Mouse (Mus musculus) MEL (cell line): ENCODE data around the gene Klk12.

ENCODE experiments used
- CTCF ChIP-seq, 3 experiments: IDR thresholded peaks in 2 of 3; conservative IDR thresholded peaks in 1 of 3; 2 replicates each; pipeline ENCODE4 v1.5.1; 2011 to 2012; ENCODE audit warnings: low read length in 3 of 3, low read depth in 2 of 3, mild to moderate bottlenecking in 2 of 3, improper control_type of control experiment in 1 of 3, inconsistent platforms in 1 of 3, mixed read lengths in 1 of 3, moderate library complexity in 1 of 3; ENCODE audit not compliant: control insufficient read depth in 1 of 3, insufficient read depth in 1 of 3, poor library complexity in 1 of 3, severe bottlenecking in 1 of 3
- E2F4 ChIP-seq: IDR thresholded peaks from 2 replicates; pipeline ENCODE4 v1.6.1; 2011; ENCODE audit warnings: low read depth, low read length, improper control_type of control experiment, borderline replicate concordance
- EP300 ChIP-seq, 2 experiments: IDR thresholded peaks; 2 replicates each; pipeline ENCODE4 v1.6.1; 2011; ENCODE audit warnings: improper control_type of control experiment in 2 of 2, low read length in 2 of 2, low read depth in 1 of 2, mild to moderate bottlenecking in 1 of 2
- MAFK ChIP-seq: IDR thresholded peaks from 2 replicates; pipeline ENCODE4 v1.6.1; 2011; ENCODE audit warnings: low read depth, mild to moderate bottlenecking, low read length, improper control_type of control experiment, borderline replicate concordance
- MAZ ChIP-seq: IDR thresholded peaks from 2 replicates; pipeline ENCODE4 v1.6.1; 2012; ENCODE audit warnings: low read depth, mild to moderate bottlenecking, inconsistent platforms, low read length, improper control_type of control experiment
- MXI1 ChIP-seq: IDR thresholded peaks from 2 replicates; pipeline ENCODE4 v1.6.1; 2011; ENCODE audit warnings: mild to moderate bottlenecking, low read depth, low read length, improper control_type of control experiment
- NRF1 ChIP-seq: IDR thresholded peaks from 2 replicates; pipeline ENCODE4 v1.6.1; 2014; ENCODE audit warnings: low read depth, mild to moderate bottlenecking, inconsistent platforms, low read length, improper control_type of control experiment, moderate library complexity; ENCODE audit not compliant: poor library complexity, insufficient read depth, severe bottlenecking
- POLR2A ChIP-seq, 2 experiments: IDR thresholded peaks; 2 replicates each; pipeline ENCODE4 v1.6.1; 2011 to 2012; ENCODE audit warnings: low read length in 2 of 2, mild to moderate bottlenecking in 2 of 2, control low read depth in 1 of 2, improper control_type of control experiment in 1 of 2, low read depth in 1 of 2, moderate library complexity in 1 of 2; ENCODE audit not compliant: control insufficient read depth in 1 of 2, insufficient read depth in 1 of 2, poor library complexity in 1 of 2
- TBP ChIP-seq: IDR thresholded peaks from 2 replicates; pipeline ENCODE4 v1.8.0; 2011; ENCODE audit warnings: low read depth, low read length, improper control_type of control experiment
- ZKSCAN1 ChIP-seq: IDR thresholded peaks from 2 replicates; pipeline ENCODE4 v1.6.1; 2012; ENCODE audit warnings: low read depth, mild to moderate bottlenecking, inconsistent platforms, low read length, improper control_type of control experiment, moderate library complexity

GRCm38 (mm10) chr7:43789295-43789694 lies 20.6 kb downstream of the Klk12 start:
- TF ChIP-seq TBP = no peak
- TF ChIP-seq MAFK = no peak
- TF ChIP-seq CTCF (IDR thresholded peaks at IDR 0.05 in 2 of 3, conservative IDR thresholded peaks at IDR 0.05 in 1 of 3; ENCODE audit: control insufficient read depth in 1 of 3, insufficient read depth in 1 of 3, low read depth in 2 of 3, low read length in 3 of 3, poor library complexity in 1 of 3, severe bottlenecking in 1 of 3) = no peak
- TF ChIP-seq ZKSCAN1 = no peak
- no peak for TF ChIP-seq E2F4
- no peak for TF ChIP-seq MXI1
- TF ChIP-seq POLR2A (IDR thresholded peaks at IDR 0.05; ENCODE audit: control insufficient read depth in 1 of 2, insufficient read depth in 1 of 2, low read depth in 1 of 2, low read length in 2 of 2, poor library complexity in 1 of 2) = no peak
- TF ChIP-seq EP300 (IDR thresholded peaks at IDR 0.05; ENCODE audit: low read depth in 1 of 2, low read length in 2 of 2) = no peak
- TF ChIP-seq MAZ = no peak
- no peak for TF ChIP-seq NRF1
